Mouse (Mus musculus): Measurements from ENCODE around the gene Gm17175.

- TF ChIP-seq CTCF (IDR thresholded peaks at IDR 0.05; ENCODE audit: low read depth) (no peak), EP300 (IDR thresholded peaks at IDR 0.05; ENCODE audit: low read depth) (no peak)
Measured at GRCm38 (mm10) chr14:51552490-51552889, 21.4 kb downstream of the Gm17175 start, which contains the start of gene Gm5622.
